Mouse (Mus musculus) 3134 (cell line): ENCODE data around the gene Axl.

Experiments
- DNase-seq: peaks from one replicate; pipeline ENCODE4 v3.0.0-alpha.2; 2011; ENCODE audit warnings: low spot score; ENCODE audit not compliant: insufficient read length; ENCODE audit errors: extremely low read depth

Axl gene

GRCm38 (mm10) chr7:25794775-25795174, 6.3 kb upstream of the Axl start:
- DNase-seq: no peak

DNA sequence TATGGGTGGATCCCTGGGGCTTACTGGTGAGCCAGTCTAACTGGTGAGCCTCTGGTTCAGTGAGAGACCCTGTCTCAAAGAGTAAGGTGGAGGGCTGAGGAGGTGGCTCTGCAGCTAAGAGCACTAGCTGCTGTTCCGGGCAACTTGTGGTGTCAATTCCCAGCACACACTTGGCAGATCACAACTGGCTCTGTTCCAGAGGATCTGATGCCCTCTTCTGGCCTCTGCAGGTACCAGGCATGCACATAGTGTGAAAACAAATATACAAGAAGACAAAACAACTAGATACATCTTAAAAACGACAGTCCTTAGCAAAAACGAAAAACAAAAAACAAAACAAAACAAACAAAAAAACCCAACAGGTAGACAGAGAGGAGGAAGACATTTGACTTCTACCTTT, 5.2 kb upstream of the Axl start:
- no peak for DNase-seq

- peak; percentile 56 for DNase-seq
These were observed 4.5 kb upstream of the Axl start for GRCm38 (mm10) chr7:25792966-25793365.

DNA sequence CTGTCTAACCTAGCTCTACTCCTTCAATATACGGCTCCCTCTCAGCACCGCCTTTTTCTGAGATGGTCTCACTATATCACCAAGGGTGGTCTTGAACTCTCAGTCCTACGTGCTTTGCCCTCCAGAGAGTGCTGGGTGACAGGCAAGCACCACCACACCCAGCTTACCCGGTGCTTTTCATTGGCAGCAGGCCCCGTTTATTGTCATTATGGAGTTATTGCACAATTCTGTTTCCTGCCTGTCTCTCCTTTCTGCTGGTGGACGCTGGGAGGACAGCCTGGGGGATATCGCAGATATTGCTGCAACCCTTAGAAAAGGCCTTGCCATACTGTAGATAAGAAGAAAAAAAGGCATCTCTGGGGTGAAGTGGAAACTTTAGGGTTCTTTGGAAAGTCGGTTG, 2.1 kb upstream of the Axl start:
- DNase-seq: peak; percentile 57

DNA sequence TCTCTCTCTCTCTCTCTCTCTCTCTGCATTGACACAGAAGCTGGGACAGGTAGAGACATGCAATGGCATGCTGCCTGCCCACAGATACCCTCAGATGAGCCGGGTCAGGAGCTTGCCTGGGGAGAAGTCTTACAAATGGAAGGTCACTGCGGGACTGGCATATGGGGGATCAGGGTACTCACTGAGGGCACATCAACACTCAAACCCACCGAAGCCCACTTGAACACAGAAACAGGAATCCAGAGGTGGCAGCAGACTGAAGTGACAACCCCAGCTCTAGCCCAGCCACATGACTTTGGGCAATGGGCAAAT, 580 bp upstream of the Axl start:
- DNase-seq: no peak

- DNase-seq: peak; percentile 77
These were observed 867 bp downstream of the Axl start for GRCm38 (mm10) chr7:25787456-25788219.

DNA sequence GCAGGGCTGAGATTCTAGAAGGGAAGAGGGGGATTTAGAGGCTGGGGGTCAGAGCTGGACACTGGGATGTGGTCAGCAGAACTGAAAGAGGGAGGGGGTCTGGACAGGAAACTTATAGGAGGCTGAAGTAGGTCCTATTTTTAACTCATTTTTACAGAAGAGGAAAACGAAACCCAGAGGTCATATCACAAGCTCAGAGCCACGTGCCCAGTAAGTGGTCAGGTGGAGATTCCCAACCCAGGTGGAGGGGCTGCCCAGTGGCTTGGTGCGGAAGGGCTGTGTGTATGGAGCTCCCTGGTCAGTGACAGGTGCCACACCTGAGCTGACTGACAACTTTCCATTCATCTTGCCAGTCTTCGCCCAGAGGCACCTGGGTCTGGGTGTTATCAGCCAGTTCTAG, 1.5 kb downstream of the Axl start:
- no peak for DNase-seq

GRCm38 (mm10) chr7:25785752-25786151, 2.8 kb downstream of the Axl start:
- DNase-seq: no peak

GRCm38 (mm10) chr7:25784808-25785207, 3.7 kb downstream of the Axl start:
- DNase-seq: no peak

DNA sequence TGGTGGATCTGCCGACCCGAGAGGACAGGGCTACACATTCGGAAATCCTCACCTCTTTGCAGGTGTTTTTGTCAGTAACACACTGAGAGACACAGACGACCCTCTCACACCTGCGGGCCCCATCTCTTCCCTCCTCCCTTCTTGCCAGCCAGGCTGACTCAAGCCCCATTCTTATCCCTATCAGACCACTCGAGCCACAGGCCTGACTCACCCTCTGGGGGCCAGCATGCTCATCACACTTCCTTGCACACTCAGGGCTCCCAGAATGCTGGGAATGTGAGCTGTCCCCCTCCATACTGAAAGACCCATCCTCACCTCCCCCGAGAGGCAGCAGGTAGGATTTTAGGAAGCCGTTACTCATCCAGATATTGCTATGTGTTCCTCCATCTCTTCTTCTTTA, 4.8 kb downstream of the Axl start:
- peak; percentile 53 for DNase-seq

GRCm38 (mm10) chr7:25782744-25783143, 5.8 kb downstream of the Axl start:
- peak; percentile 45 for DNase-seq

- no peak for DNase-seq
These were observed 6.4 kb downstream of the Axl start for GRCm38 (mm10) chr7:25781937-25782610.

- DNase-seq: peak; percentile 88
These were observed 7.1 kb downstream of the Axl start for GRCm38 (mm10) chr7:25781321-25781936.

- peak; percentile 51 for DNase-seq
These were observed 7.8 kb downstream of the Axl start for GRCm38 (mm10) chr7:25780753-25781152.

- DNase-seq: peak; percentile 27
These were observed 8.5 kb downstream of the Axl start for GRCm38 (mm10) chr7:25780021-25780420.

GRCm38 (mm10) chr7:25768229-25768628, 20.3 kb downstream of the Axl start:
- DNase-seq: no peak

DNA sequence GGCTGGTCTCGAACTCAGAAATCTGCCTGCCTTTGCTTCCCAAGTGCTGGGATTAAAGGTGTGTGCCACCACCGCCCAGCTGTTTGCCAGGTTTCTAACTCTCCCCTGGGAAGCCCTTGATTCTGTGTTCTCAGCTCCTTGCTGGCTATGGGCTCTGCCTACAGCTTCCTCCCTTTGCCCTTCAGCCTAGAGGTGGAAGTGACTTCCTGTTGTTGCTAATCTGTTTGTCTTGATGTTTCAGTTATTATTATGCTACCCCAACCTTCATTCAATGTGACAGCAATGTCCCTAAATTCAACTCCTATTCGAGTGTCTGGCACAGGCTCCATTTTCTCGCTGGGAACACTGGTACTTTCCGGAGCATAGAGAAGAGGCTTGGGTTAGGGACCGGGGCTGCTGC, 22.4 kb downstream of the Axl start:
- no peak for DNase-seq

DNA sequence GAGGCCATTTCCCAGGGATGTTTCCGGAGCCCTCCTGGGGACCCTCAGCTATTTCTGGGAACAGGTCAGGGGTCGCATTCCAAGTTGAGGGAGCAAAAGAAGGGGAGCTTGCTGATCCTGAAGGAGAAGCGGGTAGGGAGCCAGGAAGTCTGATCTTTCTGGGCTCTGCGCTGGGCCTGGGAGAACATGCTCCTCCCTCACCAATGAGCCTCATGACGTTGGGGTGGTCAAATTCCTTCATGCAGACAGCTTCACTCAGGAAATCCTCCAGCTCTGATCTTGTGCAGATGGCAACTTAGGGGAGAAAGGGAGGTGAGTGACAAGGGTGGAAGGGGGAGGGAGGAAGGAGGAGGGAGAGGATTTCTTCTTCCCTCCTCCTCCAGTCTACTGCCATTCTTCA, 24.3 kb downstream of the Axl start:
- DNase-seq: no peak

DNA sequence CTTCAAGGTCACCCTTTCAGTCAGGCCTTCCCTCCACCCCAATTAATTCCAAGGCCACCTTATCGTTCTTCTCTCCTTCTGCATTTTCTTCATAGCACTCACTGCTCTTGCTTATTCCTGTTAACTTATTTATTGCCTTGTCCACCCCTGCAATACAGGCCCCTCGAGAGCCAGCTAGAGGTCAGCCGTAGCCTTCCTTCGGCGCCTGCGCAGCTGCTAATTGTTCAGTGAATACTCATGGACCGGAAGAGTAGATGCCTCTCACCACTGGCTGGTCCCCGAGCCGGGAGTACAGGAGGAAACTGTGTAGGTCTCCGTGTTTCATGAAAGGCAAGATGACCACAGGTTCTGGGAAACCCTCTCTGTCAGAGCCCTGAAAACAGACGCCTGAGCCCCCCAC, 24.8 kb downstream of the Axl start:
- no peak for DNase-seq

DNA sequence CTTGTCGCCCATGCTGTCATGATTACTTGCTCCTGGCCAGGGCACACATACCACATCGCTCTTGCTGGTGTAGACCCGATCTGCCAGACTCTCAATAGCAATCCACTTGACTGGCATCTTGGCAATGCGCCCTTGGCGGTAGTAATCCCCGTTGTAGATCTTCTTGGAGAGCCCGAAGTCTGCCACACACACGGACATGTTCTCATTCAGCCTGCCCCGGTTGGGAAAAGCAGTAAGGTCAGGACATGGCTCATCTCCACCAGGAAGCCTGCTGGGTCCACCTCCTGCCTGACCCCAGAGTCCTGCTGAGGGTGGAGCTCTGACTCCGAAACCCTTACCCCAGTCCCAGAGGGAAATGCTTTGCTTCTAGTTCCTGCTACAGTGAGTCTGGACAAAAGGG, 27.2 kb downstream of the Axl start:
- DNase-seq: no peak

DNA sequence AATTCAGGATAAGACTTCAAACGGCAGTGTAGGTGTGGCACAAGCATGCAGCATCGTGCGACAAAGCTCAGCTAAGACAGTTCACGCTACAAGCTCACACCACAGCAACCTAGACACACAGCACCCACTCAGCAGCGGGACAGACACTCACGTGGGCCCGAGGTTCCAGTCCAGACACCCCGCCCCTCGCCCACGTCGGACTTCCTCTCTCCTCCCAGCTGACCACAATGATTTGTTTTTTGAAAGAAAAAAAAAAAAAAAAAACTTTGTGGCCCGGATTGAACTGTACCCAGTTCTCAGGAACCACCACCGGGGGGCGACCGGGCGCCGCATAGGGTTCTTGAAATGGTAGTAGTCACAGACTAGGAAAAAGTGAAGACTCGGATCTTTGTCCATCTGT, 32.5 kb downstream of the Axl start:
- peak; percentile 93 for DNase-seq

- DNase-seq: no peak
These were observed 33.1 kb downstream of the Axl start for GRCm38 (mm10) chr7:25755468-25755833.
